Mouse (Mus musculus): ENCODE results near the gene Ncbp1. TPM values are rescaled to one million over a fixed set of nuclear protein-coding genes. Genes with fewer than 3 reads are reported as not detected.

Gene Ncbp1
- total RNA-seq (2021) = 10 to 100 TPM; 13.2 to 17.5 TPM
- long read RNA-seq, experiment 1, transcript Ncbp1-201 (23 exons, 3,010 nt) = major isoform, 7 of 7 reads
- long read RNA-seq, experiment 1, partial matches to known transcripts = 0 of 7 reads
- long read RNA-seq, experiment 1, other reads (novel, unspliced or antisense) = 0 of 7 reads
- long read RNA-seq, experiment 2, transcript Ncbp1-201 (23 exons, 3,010 nt) = major isoform, 9 of 10 reads
- long read RNA-seq, experiment 2, partial matches to known transcripts = 1 of 10 reads
- long read RNA-seq, experiment 2, other reads (novel, unspliced or antisense) = 0 of 10 reads

DNA sequence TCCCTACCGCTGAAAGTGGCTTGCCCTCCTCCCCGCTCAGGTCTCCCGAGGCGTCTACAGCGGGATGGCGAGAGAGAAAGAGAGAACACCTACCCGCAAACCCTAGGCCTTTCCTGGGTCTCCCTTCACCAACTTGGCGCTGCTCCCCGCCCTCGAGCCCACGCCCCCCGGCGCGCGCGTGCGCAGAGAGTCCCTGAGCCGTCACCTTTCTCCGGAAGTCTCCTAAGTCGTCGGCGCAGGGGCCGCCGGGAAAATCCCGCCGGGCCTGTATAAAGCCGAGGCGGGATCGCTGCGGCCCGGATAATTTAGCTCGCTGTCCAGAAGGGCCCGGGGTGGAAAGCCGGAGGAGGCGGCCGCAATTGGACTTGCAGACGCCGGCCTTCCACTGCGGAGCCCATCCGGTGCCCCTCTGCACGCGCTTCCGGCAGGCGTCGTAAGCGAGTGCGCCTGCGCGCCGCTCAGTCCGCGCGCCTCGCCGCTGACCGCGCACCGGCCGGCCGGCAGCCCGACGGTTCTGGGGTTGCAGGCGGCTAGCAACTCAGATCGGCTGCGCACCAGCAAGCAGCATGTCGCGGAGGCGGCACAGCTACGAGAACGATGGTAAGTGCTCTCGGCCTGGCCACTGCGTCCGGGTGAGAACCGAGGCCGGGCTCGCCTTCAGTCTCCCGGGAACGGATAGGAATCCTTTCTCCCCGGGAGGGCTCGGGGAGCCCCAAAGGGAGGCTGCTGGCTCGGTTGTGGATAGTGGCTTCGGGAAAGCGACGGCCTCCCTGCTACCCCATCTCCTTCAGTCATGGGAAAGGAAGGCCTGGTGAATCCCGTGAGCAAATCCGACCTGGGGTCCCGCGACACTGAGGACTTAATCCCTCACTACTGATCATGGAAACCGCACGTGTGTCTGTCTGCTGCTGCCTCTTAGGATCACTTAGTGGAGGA, at the start of gene Ncbp1, which contains the start of gene Tstd2:
Gene Ncbp1, plus strand, starts transcription at position 327 of the 936 bp plus-strand sequence.
Gene Tstd2, minus strand, starts transcription at position 408 of the 936 bp plus-strand sequence.
- intact Hi-C loops (cut with DNase I; ENCODE audit: low total_unique reads) = no loop called here
- peak; percentile 91 for DNase-seq

GRCm38 (mm10) chr4:46089524-46090125, 48.8 kb upstream of the Ncbp1 start:
- DNase-seq = no peak
- intact Hi-C loops (cut with DNase I; ENCODE audit: low total_unique reads) = no loop called here

GRCm38 (mm10) chr4:46092429-46093076, 45.9 kb upstream of the Ncbp1 start:
- no peak for DNase-seq
- intact Hi-C loops (cut with DNase I; ENCODE audit: low total_unique reads) = no loop called here

DNA sequence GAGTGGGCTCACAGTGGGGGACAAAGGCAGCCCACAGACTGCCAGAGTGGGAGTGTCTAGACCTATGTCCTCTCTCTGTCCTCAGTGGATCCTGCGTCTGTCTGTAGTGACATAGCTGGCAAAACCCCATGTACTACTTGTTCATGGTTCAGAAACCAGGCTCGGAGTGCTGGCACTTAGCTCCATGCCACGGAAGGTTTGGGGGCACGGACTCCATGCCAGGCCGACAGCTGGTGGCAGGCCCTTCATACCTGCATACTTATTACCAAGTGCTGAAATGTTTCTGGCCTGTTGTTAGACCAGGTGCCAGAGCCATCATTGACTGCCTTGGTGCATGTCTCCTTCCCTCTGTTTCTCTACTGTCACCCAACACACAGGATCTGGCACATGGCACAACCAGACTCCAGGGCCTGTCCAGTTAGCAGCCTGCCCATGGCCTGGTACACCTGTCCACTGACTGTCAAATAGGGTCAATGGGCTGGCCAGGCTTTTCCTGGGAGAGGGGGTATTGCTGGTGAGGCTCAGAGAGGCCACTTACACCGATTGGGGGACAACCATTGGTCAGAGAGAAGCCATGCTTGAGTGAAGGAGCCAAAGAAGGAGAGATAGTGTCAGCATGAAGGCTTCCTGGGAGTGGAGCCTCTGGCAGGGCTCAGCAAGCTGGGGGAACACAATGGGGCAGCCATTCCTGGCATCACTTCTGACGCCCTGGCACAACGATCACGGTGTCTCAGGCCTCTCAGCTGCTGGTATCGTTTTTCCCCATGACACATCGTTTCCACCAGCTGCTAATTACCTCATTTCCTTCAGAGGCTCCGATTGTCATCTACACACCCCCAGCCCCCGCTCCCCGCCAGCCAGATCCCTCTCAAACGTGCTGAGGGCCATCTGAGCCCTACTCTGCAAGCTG, 43.2 kb upstream of the Ncbp1 start:
- DNase-seq = peak; percentile 58

GRCm38 (mm10) chr4:46095826-46096159, 42.6 kb upstream of the Ncbp1 start:
- intact Hi-C loops (cut with DNase I; ENCODE audit: low total_unique reads) = no loop called here
- DNase-seq = no peak

More for the DNA sequence above, 43.2 kb upstream of the Ncbp1 start:
- intact Hi-C loops (cut with DNase I; ENCODE audit: low total_unique reads) = no loop called here

DNA sequence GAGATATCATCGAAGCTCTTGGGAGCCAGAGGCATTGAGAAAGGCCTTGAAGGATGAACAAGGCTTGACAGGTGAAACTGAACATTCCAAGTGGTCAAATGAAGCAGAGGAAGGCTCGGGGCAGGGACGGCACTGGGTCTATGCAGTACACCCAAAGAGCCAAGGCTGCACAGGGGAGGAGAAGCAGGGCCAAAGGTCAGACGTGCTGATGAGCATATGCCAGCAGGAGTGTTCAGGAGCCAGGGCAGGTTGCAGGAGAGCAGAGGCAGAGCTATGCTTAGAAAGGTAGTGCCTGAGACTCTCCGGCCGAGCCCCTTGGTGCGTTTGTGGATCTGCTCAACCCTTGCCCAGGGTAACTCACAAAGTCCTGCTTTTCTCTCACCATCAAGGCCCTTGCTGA, 41.9 kb upstream of the Ncbp1 start:
- intact Hi-C loops (cut with DNase I; ENCODE audit: low total_unique reads) = no loop called here
- DNase-seq = no peak

DNA sequence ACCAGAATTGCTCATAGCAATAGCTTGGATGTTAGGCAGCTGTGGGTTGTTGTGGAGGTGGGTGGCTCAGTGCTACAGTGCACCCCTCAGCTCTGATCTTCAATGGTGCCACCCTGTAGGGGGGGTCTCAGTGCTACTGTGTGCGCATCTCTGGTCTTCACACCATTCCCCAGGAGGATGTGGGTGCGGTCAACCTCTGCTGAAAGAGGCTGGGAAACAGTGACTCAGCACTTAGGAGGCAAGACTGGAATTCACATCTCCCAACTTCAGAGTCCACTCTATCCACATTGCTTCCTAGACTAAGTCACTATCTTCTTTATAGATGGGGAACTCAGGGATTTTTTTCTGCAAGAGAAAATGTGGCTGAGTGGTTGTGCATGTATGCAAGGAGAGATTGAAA, 40.8 kb upstream of the Ncbp1 start:
- intact Hi-C loops (cut with DNase I; ENCODE audit: low total_unique reads) = no loop called here
- no peak for DNase-seq

- no peak for DNase-seq
- intact Hi-C loops (cut with DNase I; ENCODE audit: low total_unique reads) = no loop called here
These were observed 39.3 kb upstream of the Ncbp1 start for GRCm38 (mm10) chr4:46099132-46099531.

DNA sequence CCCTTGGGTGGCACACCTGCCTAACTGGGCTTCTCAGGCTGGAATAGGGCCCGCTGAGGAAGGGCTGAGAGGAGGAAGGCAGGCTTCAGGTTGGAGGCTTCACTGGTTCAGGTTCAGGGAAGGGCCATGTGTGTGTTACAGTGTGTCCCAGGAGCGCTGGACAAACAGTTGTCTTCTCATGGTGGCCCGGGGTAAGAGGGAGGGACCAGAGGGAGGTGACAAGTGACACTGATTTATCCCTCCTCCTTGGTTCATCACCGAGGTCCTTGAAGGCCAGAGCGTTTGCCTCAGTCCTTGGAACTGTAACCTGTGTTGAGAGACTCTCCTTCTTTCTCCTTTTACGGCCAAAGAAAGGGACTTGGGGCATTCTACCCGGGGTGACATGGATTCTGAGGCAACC, 37.9 kb upstream of the Ncbp1 start:
- intact Hi-C loops (cut with DNase I; ENCODE audit: low total_unique reads) = no loop called here
- no peak for DNase-seq

DNA sequence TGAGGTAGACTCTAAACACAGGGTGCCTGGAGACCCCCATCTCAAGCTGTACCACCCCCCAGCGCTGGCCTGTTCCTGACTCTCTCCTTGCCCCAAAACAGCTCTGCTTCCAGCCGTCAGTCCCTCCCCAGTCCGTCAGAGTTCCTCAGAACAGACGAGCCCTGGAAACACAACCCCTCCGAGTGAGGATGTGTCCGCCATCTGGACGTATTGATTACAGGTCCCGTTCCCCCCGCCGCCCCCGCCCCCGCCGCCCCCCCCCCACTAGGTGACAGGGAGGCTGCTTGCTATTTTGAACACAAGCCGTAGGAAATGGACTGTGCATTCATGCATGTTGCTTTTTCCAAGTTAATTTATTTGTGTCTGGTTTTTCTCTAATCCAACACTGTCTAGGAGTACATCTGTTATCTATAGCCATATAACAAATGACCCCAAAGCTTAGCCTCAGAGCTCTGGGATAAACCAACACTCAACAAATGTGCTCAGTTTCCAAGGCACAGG, 37.2 kb upstream of the Ncbp1 start:
- no peak for DNase-seq
- intact Hi-C loops (cut with DNase I; ENCODE audit: low total_unique reads) = no loop called here

GRCm38 (mm10) chr4:46102078-46102769, 36.2 kb upstream of the Ncbp1 start:
- intact Hi-C loops (cut with DNase I; ENCODE audit: low total_unique reads) = no loop called here

DNA sequence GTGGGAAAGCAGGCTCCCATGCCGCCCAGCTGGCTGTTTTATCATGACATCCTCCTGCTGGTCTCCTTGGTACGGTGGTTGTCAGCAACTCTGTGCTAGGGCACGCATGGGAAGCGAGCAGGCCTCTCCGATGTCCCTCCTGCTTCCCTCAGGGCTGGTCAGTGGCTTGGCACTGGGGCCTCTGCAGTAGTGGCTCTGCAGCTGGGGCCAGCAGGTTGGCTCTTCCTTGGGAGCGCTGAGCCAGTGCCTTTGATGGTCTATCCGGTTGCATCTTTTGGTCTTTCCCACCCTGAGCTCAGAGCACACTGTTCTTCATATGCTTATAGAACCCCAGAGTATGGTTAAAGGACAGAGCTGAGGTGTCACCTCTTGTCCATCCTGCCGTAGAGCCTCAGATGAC, 28.3 kb upstream of the Ncbp1 start:
- peak; percentile 29 for DNase-seq
- intact Hi-C loops (cut with DNase I; ENCODE audit: low total_unique reads) = no loop called here

More at GRCm38 (mm10) chr4:46102078-46102769, 36.2 kb upstream of the Ncbp1 start:
- no peak for DNase-seq

DNA sequence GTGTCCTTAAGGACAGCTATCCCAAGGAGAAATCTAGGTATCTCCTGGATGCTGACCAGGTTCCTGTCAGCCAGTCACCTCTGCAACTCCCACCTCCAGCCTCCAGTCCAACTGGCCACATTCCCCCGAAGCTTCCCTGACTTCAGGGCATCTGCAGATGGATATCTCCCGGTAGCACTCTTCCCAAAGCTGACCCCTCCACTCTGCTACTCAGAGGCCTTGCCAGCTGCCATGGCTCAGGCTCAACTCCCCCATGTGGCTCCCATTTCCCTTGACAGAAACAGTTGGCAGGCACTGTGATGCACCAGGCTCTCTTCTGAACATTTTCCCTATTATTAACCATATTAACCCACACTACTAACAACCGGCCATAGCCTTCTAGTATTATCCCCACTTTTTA, 27.1 kb upstream of the Ncbp1 start:
- DNase-seq = no peak
- intact Hi-C loops (cut with DNase I; ENCODE audit: low total_unique reads) = no loop called here

DNA sequence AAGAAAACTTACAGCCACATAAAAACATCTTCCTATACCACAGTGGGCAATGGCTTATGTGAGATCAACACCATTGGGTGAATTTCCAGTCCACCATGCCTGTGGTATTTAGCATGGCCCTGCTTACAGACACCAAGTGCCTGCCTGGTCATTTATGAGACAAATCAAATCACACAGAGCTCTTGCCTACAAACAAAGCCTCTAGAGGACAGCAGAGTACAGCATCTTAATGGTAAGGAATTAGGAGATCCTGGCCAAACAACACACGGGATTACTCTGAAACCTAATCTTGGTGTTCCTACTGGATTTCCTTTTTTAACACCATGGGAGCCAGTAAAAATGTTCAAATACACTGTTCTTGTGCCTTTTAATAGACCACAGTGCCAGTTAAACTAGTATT, 23.1 kb upstream of the Ncbp1 start:
- DNase-seq = no peak
- intact Hi-C loops (cut with DNase I; ENCODE audit: low total_unique reads) = no loop called here

GRCm38 (mm10) chr4:46116544-46117175, 21.8 kb upstream of the Ncbp1 start:
- peak; percentile 21 for DNase-seq

DNA sequence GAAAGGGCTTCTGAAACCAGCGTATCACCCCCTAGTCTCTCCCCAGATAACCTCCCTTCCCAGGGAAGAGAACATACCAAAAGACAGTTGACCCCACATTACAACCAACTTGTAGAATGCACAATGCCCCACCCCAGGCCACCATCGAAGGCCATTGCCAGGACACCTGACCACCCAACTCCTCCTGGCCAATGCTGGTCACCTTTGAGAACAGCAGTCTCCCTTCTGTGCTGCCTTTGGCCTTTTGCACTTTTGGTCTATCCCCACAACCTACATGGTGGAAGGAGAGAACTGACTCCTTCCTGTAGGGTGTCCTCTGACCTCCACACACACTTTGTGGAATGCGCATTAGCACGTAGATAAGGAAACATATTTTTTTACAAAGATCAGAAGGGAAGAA, 20.9 kb upstream of the Ncbp1 start:
- DNase-seq = no peak
- intact Hi-C loops (cut with DNase I; ENCODE audit: low total_unique reads) = no loop called here

More at GRCm38 (mm10) chr4:46116544-46117175, 21.8 kb upstream of the Ncbp1 start:
- intact Hi-C loops (cut with DNase I; ENCODE audit: low total_unique reads) = no loop called here

- DNase-seq = no peak
- intact Hi-C loops (cut with DNase I; ENCODE audit: low total_unique reads) = loop anchor here (10.0 kb wide), 2 partner anchors 85 to 145 kb away; partner anchors contain the start of gene Tmod1
These were observed 18.8 kb upstream of the Ncbp1 start for GRCm38 (mm10) chr4:46119514-46120094.
